Mouse (Mus musculus): ENCODE results near the gene Ninj1. TPM values are rescaled to one million over a fixed set of nuclear protein-coding genes. Genes with fewer than 3 reads are reported as not detected.

The Ninj1 gene
- polyA plus RNA-seq, 2 experiments = 61.5 to 67.4 TPM

DNA sequence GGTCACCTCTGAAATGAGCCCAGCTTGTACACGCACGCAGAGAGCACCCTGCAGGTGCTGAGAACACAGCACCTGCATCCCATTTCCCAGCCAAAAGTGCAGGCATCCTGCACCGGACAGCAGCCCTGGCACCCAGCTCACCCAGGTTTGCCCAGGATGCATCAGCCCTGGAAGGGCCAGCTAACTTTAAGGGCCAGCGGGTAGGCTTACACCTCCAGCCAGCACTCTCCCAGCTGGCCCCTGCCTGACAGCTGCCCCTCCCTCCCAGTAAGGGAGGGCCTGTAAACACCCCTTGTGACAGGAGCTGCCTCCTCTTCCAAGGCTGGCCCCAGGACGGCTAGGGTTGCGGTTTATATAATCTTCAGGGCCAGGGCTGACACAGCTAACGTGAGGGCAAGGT is 41.9 kb upstream of the Ninj1 start:
- 36% methylated on average over 7 of the region's 7 CpGs for WGBS

DNA sequence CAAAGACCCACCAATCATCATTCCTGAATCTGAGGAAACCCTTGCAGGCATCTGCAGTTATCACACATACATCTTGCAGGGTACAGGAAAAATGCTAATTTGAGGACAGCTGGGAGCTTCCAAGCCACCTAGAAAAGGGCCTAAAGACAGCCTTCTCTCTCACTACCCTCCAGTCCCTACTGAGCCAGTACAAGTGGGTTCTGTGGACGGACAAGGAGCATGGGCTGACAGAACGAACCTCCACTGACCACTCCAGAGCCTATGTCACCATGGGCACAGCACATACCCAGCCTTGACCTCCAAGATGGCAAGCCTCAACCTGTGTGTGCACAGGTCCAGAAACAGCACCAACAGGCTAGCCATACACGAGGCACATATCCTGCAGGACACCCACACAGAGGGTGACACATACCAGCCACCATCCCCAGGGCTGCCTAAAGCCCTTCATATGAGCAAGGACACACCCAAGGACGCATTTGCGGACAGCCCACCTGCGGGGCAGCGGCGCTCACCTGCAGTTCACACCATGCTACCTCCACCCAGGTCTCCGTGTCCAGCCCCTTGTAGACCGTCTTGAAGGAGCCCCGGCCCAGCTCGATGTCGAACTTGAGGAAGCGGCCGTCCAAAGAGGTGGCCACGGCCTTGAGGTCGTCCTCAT is 41.1 kb upstream of the Ninj1 start:
- Histone ChIP-seq H3K9ac (ENCODE audit: low read depth, low read length, severe bottlenecking) (peak overlapping the region; percentile 64), H3K36me3 (ENCODE audit: control insufficient read depth, insufficient read depth, low read length) (no peaks in the 10 kb centered on the region), H3K9me3 (ENCODE audit: control insufficient read depth, low read length) (no peaks in the 10 kb centered on the region), H3K27me3 (ENCODE audit: control insufficient read depth, insufficient read depth, low read length) (peaks cover 42% of the 10 kb centered on the region), H3K4me3 (replicated peaks; ENCODE audit: low read length) (peak overlapping the region; percentile 68), H3K27ac (replicated peaks; ENCODE audit: low read depth, low read length) (no peak overlapping the region), H3K4me2 (replicated peaks; ENCODE audit: low read depth, low read length, severe bottlenecking) (peak overlapping the region; percentile 99), H3K4me1 (ENCODE audit: control insufficient read depth, insufficient read depth, low read length) (peaks cover 16% of the 10 kb centered on the region)
- ATAC-seq (ENCODE audit: low FRiP score, low read depth) = no peak
- DNase-seq (ENCODE audit: low spot score) = no peak
- TF ChIP-seq POLR2A (IDR thresholded peaks at IDR 0.05; ENCODE audit: borderline replicate concordance, extremely low read depth, insufficient read depth, insufficient read length) = no peak
- WGBS = 27% methylated on average over 17 of the region's 17 CpGs

More for the DNA sequence above, 41.9 kb upstream of the Ninj1 start:
- H3K36me3 ChIP-seq (ENCODE audit: control insufficient read depth, insufficient read depth, low read length) = no peaks in the 10 kb centered on the region
- H3K9ac ChIP-seq (ENCODE audit: low read depth, low read length, severe bottlenecking) = no peak overlapping the region
- H3K27me3 ChIP-seq (ENCODE audit: control insufficient read depth, insufficient read depth, low read length) = peaks cover 42% of the 10 kb centered on the region
- no peak overlapping the region for H3K27ac ChIP-seq (replicated peaks; ENCODE audit: low read depth, low read length)
- no peaks in the 10 kb centered on the region for H3K9me3 ChIP-seq (ENCODE audit: control insufficient read depth, low read length)
- peaks cover 16% of the 10 kb centered on the region for H3K4me1 ChIP-seq (ENCODE audit: control insufficient read depth, insufficient read depth, low read length)
- no peak overlapping the region for H3K4me3 ChIP-seq (replicated peaks; ENCODE audit: low read length)
- DNase-seq (ENCODE audit: low spot score) (no peak), ATAC-seq (ENCODE audit: low FRiP score, low read depth) (no peak)
- no peak for TF ChIP-seq POLR2A (IDR thresholded peaks at IDR 0.05; ENCODE audit: borderline replicate concordance, extremely low read depth, insufficient read depth, insufficient read length)
- no peak overlapping the region for H3K4me2 ChIP-seq (replicated peaks; ENCODE audit: low read depth, low read length, severe bottlenecking)

DNA sequence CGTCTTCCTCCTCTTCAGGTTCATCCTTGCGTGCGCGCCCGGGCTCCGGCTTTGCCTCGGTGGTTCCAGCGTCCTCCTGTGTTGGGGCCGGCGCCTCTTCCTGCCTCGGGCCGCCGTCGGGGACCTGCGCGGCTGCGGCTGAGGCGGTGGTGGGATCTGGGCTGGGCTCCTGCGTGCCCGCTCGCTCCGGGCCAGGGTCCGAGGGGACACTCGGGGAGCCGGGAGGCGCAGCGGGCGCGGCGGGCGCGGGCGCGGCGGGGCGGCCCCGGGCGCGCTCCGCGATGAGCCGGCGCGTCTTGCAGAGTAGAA is 40.6 kb upstream of the Ninj1 start:
- TF ChIP-seq POLR2A (IDR thresholded peaks at IDR 0.05; ENCODE audit: borderline replicate concordance, extremely low read depth, insufficient read depth, insufficient read length) = no peak

DNA sequence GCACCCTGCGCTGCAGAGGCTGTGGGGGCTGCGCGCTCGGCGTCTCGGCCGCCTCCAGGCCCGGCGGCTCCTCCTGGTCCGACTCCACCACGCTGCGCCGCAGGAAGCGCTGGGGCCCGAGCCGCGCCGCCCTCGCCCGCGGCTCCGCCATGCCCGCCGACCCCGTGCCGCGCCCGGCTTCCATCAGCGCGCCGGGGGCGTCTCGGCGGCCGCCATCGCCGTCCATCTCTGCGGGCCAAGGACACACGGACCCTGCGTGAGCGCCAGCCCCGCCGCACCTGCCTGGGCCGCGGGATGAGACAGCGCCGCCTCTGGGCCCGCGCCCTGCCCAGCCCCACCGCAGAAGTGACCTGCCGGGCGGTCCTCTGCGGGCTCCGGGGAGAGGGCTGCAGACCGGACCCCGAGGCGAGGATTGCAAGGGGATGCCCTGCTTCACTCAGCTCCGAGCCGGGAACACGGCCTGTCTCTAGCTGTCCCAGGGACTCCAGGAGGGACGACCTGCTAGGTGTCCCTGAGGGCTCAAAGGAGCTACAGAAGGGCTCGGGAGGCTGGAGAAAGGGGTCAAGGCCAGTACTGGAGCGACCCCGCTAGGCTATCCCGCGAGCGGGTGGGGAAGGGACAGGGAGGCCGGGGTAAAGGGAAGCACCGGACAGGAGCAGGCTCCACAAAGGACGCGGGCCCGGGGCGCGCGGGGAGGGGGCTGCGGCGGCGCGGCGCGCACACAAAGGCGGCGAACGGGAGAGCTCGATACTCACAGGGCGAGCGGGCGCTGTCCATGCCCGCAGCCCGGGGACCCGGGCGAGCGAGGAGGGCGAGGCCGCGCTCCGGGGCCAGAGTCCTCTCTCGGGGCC is 40.1 kb upstream of the Ninj1 start:
- peaks cover 42% of the 10 kb centered on the region for H3K27me3 ChIP-seq (ENCODE audit: control insufficient read depth, insufficient read depth, low read length)
- H3K9ac ChIP-seq (ENCODE audit: low read depth, low read length, severe bottlenecking) = peak overlapping the region; percentile 64
- DNase-seq (ENCODE audit: low spot score) = no peak
- H3K4me1 ChIP-seq (ENCODE audit: control insufficient read depth, insufficient read depth, low read length) = peaks cover 16% of the 10 kb centered on the region
- H3K4me2 ChIP-seq (replicated peaks; ENCODE audit: low read depth, low read length, severe bottlenecking) = peak overlapping the region; percentile 99
- H3K36me3 ChIP-seq (ENCODE audit: control insufficient read depth, insufficient read depth, low read length) = no peaks in the 10 kb centered on the region
- peak; percentile 48 for ATAC-seq (ENCODE audit: low FRiP score, low read depth)
- TF ChIP-seq POLR2A (IDR thresholded peaks at IDR 0.05; ENCODE audit: borderline replicate concordance, extremely low read depth, insufficient read depth, insufficient read length) = no peak
- peak overlapping the region; percentile 68 for H3K4me3 ChIP-seq (replicated peaks; ENCODE audit: low read length)
- H3K9me3 ChIP-seq (ENCODE audit: control insufficient read depth, low read length) = no peaks in the 10 kb centered on the region
- H3K27ac ChIP-seq (replicated peaks; ENCODE audit: low read depth, low read length) = 0 out of 2 replicates have a peak overlapping the region, but pooled peaks have one; percentile 9
- WGBS = under 1% methylated on average over 40 of the region's 98 CpGs

More for the DNA sequence above, 40.6 kb upstream of the Ninj1 start:
- Histone ChIP-seq H3K27me3 (ENCODE audit: control insufficient read depth, insufficient read depth, low read length) (peaks cover 42% of the 10 kb centered on the region), H3K27ac (replicated peaks; ENCODE audit: low read depth, low read length) (no peak overlapping the region), H3K9me3 (ENCODE audit: control insufficient read depth, low read length) (no peaks in the 10 kb centered on the region), H3K9ac (ENCODE audit: low read depth, low read length, severe bottlenecking) (peak overlapping the region; percentile 64), H3K4me1 (ENCODE audit: control insufficient read depth, insufficient read depth, low read length) (peaks cover 16% of the 10 kb centered on the region), H3K4me3 (replicated peaks; ENCODE audit: low read length) (peak overlapping the region; percentile 68), H3K36me3 (ENCODE audit: control insufficient read depth, insufficient read depth, low read length) (no peaks in the 10 kb centered on the region), H3K4me2 (replicated peaks; ENCODE audit: low read depth, low read length, severe bottlenecking) (peak overlapping the region; percentile 99)
- ATAC-seq (ENCODE audit: low FRiP score, low read depth) (no peak), DNase-seq (ENCODE audit: low spot score) (no peak)
- WGBS = 1% methylated on average over 12 of the region's 44 CpGs

DNA sequence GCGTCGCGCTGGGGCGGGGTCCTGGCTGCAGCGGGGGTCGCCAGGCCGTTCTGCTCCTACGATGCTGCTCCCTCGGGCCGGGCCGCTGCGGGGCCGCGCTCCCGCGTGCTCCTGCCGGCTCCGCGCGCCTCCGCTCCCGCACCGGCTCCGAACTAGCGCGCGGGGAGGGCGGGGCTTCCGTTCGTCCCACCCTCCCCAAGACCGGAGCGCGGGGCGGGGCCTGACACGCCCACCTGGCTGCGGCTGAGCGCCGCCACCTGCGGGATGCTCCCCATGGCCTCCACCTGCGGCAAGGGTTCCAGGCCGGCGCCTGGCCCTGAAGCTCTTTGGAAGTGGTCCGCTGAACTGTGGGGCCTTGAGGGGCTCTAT is 39.4 kb upstream of the Ninj1 start, which contains the start of gene Wnk2:
Gene Wnk2, minus strand, starts transcription at position 157 of the 369 bp plus-strand sequence.
- WGBS = 1% methylated on average over 28 of the region's 43 CpGs
- peak; percentile 17 for DNase-seq (ENCODE audit: low spot score)
- 0 out of 2 replicates have a peak within 1 kb of the TSS, but pooled peaks have one; percentile 9 for H3K27ac ChIP-seq (replicated peaks; ENCODE audit: low read depth, low read length)

More for the DNA sequence above, 39.4 kb upstream of the Ninj1 start, which contains the start of gene Wnk2:
- Histone ChIP-seq H3K4me2 (replicated peaks; ENCODE audit: low read depth, low read length, severe bottlenecking) (peak within 1 kb of the TSS; percentile 99), H3K36me3 (ENCODE audit: control insufficient read depth, insufficient read depth, low read length) (no peaks in the 10 kb centered on the region), H3K4me3 (replicated peaks; ENCODE audit: low read length) (peak within 1 kb of the TSS; percentile 68), H3K9me3 (ENCODE audit: control insufficient read depth, low read length) (no peaks in the 10 kb centered on the region), H3K4me1 (ENCODE audit: control insufficient read depth, insufficient read depth, low read length) (peaks cover 16% of the 10 kb centered on the region), H3K9ac (ENCODE audit: low read depth, low read length, severe bottlenecking) (peak within 1 kb of the TSS; percentile 64), H3K27me3 (ENCODE audit: control insufficient read depth, insufficient read depth, low read length) (peaks cover 42% of the 10 kb centered on the region)
- no peak for TF ChIP-seq POLR2A (IDR thresholded peaks at IDR 0.05; ENCODE audit: borderline replicate concordance, extremely low read depth, insufficient read depth, insufficient read length)
- peak; percentile 80 for ATAC-seq (ENCODE audit: low FRiP score, low read depth)
